Mouse (Mus musculus) retina, postnatal 7 days (tissue): Measurements from ENCODE around the gene Dnah12.
A peak's percentile ranks its signal among the peaks of the same experiment; 100 is the strongest.
"Not testable (repeated sequence)": the region's sequence is repeated elsewhere in the genome, so short reads cannot be mapped to it uniquely, and the experiment has no call there.

Experiments
- DNase-seq: peaks from one replicate; pipeline ENCODE4 v3.0.0-alpha.2; 2012; ENCODE audit warnings: low read depth, low spot score

Dnah12 gene

DNA sequence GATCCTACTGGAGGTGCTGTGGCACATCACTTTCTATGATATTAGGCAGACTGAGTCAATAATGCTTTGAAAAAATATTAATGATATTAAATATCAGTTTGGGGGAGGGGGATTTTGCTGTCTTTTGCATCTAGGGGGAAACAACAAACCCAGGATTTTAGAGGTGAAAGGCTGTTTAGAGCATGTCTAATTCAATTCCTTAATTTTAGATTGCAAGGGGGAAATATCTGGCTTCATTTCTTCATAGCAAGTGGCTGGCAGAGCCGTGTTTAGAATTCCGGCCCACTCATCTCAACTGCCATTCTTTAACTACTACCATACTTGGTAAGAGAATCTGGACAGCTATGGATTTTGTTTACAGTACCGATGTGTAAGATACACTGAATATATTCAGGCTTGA is at the start of gene Dnah12:
Dnah12 (plus strand) TSS at position 301 of the 400 bp plus-strand sequence.
- no peak for DNase-seq

DNA sequence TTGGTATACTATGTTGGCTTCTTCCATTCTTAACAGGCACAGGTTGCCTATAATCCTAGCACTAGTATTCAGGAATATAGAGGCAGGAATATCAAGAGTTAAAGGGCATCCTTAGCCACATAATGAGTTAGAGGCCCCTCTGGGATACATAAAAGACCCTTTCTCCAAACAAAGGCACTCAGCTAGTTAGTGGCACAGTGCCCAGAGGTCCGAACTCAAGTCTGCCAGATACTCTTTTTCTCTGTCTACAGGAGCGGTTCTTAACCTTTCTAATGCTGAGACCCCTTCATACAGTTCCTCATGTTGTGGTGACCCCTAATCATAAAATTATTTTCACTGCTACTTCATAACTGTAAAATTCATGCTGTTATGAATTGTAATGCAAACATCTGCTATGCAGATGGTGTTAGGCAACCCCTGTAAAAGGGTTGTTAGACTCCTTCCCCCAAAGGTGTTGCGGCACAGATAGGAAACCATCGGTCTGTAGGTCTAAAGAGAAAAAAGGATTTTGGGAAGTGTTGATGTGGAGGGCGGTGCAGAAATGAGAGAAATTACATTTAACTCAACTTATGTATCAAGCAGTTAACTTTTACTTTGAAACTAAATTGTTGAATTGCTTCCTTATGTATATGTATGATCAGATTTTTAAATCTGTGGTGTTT is 47.0 kb upstream of the Dnah12 start:
- no peak for DNase-seq

DNA sequence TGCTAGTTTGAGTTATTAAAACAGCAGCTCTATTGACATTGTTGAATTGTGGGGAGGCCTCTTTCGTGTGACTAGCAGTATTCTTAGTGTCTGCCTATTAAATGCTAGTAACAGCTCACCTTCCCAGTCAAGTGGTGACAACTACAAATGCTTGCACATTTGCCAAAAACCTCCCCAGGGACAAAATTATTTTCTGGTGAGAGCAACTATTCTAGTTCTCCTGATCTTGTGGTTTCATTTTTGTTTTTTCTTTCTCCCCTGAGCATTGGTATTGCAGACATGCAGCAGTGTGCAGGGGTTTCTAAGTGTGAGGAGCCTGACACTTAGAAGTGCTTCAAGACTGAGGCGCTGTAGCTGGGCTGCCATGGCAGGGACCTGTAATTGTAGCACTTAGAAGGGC is 45.3 kb upstream of the Dnah12 start:
- no peak for DNase-seq

DNA sequence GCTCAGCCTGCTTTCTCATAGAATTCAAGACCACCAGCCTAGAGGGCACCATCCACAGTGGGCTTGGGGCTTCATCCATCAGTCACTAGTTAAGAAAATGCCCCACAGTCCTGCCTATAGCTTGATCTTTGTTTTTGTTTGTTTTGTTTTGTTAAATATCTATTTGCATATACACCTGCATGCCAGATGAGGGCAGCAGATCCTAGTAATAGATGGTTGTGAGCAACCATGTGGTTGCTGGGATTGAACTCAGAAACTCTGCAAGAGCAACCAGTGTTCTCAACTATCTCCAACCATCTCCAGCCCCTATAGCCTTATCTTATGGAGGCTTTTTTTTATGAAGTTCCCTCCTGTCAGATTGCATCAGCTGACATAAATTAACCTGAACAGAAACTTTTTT is 41.2 kb upstream of the Dnah12 start:
- DNase-seq = no peak

DNA sequence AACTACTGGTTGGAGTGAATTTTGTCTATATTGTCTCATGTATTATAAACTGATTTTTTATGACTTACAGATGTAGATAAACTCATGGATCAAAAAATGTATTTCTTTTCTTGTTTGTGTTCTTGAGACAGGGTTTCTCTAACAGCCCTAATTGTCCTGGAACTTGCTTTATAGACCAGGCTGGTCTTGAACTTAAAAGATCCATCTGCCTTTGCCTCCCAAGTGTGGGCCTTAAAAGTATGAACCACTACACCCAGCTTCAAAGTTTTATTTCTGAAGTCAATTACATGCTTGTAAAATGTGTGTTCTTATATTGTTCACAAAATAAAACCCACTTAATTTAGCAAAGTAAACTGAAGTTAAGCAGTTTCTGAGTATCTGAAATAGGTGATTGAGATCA is 34.9 kb upstream of the Dnah12 start:
- no peak for DNase-seq

DNA sequence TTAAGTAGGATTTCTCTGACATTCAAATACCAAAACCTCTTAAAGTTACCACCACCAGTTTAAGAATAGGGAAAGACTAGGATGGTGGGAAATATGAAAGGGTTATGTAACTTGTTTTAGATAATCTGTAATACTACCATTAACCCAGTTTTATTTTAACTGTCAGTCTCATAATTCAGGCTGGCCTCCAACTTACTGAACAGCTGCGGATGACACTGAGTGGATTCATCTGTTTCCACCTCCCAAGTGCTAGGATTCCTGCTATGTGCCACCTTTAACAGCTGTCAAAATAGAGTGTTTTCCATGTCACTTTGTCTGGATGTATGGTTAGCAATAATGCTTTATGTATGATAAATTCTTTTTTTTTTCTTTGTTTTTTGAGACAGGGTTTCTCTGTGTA is 32.8 kb upstream of the Dnah12 start:
- DNase-seq = no peak

DNA sequence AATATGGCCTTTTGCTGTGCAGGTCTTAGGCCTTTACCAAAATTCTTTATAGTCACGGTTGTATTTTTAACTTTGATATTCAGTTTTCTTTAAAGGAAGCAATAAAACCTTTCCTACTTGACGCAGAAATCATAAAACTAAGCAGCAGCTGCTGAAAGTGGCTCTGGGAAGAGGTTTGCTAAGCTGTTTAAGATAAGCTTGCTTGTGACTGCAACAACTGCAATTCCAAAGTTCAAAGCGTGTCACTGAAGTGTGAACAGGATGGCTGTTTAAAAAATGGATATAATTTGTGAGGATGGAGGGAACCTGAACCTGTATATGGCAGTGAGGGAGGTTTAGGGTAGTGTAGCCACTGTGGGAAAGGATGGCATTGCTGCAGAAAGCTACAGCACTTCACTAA is 31.1 kb upstream of the Dnah12 start:
- DNase-seq = no peak

DNA sequence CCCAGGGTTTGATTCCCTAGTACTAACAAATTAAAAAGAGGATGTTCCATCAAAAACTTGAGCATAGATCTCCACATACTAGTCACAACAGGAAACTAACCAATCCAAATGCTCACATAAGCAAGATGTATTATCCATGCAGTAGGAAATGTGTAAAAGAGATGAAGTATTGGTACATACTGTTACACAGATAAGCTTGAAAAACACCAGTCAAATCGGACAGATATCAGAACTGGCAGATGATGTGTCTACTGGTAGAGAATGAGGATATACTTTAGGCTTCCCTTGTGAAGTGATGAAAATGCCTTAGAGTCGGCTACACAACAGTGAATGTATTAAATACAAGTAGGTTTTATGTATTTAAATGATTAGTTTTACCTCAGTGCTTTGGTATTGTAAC is 30.6 kb upstream of the Dnah12 start:
- DNase-seq = no peak

DNA sequence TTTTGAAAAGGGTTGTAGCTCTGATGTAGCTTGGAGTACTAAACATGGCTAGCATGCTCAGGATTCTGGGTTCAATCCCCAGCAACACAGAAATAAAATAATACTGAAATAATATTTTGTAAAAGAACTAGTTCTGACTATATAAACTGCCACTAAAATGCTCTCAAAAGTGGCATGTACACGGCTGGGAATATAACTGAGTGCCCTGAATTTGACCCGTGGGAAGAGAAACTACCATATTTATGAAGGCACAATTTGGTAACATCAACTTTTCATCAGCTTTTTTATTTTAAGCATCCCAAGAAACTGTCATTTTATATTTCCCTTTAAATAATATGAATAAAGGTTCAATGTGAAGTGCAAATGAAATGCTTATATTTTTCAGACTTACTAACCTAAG is 29.2 kb upstream of the Dnah12 start:
- no peak for DNase-seq

DNA sequence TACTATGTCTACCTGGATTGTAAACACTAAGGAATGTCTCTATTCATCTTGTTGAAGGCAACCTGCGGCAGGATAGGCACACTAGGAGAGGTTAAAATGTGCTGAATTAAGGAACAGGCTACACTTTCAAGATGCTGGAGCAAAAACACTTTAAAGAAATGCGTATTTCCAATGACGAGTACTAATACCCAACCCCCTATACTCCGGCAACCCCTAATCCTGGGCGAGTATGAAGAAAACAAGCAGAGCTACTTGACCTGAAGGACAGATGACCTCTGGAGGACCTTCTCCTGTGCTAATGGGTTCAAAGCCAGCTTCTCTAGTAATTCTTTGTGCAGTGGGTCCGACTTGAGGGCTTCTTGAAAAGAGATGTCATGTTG is 25.1 kb upstream of the Dnah12 start:
- DNase-seq = no peak

DNA sequence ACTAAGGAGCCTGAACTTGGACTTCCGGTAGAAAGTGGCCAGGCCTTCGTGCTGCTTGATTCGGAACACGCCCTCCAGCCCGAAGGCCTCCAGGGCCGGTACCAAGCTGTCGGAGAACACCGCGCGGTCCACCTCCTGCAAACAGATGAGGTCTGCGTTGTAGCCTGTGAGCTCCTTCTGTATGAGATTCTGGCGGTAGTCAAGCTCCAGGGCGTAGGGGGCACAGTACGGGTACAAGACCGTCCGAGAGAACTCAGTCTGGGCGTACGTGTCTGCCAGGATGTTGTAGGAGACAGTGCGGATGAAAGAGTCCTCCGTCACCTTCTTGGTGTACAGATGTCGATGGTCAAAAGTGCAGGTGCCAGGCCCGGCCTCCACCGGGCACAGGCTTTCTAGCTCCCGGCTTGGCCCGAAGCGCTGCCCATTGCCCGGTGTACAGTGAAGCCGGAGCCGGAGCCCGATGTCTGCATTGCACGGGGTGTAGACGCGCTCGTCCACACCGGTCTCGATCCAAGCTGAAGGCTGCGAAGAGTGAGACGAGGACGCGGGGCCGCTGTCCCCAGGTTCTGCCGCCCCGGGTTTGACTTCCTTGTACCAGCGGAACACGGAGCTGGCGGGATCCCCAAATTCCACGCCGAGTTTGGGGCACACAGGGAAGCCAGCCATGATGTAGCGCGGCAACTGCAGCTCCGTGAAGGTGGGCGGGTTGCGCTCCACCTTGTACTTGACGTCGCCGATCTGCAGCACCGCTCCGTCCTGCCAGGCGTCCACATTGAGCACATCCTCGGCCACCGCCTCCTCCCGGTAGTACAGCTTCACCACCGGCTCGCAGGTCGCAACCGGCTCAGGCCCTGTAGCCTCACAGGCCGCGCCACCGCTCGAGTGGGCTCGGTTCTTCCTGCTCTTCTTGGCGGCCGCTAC is 24.4 kb upstream of the Dnah12 start:
- no peak for DNase-seq

DNA sequence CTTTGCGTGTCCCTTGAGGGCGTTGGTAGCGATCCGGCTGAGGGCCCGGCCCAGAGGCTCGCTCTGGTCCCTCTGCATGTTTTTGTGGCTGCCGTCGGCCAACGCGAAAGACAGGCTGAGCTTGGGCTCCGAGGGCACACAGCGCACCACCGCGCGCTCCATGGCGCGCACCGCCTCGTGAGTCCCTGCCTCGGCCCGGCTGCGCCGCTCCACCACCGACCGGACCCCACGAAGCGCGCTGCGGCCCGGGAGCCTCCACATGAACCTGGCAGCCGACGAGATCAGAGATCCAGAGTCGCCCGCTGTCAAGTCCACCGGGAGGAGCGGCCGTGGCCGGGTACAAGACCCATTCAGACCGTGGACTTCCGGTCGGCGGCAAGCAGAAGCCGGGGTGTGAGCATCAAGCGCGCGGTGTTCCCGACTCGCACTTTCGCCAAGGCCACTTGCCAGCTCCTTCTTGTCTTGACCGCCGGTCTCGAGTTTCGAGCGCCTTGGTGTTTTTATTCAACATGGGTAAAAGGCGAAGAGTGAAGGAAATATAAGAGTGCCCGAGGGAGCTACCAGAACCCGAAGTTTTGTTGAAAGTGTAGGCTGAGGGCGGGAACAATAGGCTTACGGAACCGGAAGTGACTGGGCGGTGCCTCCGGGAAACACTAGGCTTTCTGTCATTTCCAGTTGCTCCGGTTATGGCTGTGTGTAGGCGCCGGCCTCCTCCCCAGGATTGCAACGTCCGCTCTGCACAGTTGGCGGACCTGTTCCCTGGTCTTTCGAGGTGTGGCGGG is 23.6 kb upstream of the Dnah12 start, which contains the start of gene Pde12:
Pde12 (minus strand) TSS at position 592 of the 782 bp plus-strand sequence.
- DNase-seq = peak; percentile 92

DNA sequence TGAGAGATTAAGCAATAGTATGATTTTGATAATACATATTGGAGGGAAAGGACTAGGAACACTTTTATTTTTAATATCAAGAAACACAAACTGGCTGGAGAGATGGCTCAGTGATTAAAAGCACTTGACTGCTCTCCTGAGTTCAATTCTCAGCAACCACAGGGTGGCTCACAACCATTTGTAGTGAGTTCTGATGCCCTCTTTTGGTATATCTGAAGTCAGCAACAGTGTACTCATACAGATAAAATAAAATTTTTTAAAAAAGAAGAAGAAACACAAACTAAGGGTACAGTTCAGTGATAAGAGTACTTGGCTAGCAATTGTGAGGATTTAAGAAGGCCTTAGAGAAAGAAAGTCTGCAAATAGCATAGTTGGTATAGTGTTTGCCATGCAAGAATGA is 22.1 kb upstream of the Dnah12 start:
- no peak for DNase-seq

DNA sequence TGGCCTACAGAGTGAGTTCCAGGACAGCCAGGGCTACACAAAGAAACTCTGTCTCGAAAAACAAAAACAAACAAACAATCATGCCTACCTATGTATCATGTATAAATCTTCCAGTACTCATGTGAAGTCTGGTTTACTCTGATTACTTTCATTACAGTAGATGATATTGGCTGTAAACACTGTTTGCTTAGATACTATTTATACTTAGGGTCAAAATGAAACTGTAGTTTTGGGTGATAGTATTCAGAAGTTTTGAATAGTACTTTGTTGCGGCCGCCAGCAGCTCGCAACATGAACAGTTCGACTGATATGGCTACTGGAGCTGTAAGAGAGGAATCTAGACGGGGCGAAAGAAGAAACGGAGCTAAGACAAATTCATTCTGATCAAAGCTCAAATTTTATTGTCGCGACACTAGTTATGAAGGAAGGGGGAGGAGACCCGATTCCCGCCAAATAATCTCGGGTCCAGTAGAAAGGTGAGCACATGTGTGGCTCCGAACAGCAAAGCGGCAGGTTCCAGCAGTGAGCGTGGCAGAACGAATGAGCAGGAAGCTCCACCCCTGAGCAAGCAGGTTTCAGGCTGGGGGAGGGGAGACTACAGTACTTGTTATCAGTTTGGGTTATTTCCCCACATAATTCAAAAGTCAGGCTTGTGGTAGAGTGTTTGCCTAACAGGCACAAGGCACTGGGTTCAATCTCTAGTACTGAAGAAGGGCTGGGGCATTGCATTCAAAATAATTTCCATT is 21.0 kb upstream of the Dnah12 start:
- not testable (repeated sequence) for DNase-seq

DNA sequence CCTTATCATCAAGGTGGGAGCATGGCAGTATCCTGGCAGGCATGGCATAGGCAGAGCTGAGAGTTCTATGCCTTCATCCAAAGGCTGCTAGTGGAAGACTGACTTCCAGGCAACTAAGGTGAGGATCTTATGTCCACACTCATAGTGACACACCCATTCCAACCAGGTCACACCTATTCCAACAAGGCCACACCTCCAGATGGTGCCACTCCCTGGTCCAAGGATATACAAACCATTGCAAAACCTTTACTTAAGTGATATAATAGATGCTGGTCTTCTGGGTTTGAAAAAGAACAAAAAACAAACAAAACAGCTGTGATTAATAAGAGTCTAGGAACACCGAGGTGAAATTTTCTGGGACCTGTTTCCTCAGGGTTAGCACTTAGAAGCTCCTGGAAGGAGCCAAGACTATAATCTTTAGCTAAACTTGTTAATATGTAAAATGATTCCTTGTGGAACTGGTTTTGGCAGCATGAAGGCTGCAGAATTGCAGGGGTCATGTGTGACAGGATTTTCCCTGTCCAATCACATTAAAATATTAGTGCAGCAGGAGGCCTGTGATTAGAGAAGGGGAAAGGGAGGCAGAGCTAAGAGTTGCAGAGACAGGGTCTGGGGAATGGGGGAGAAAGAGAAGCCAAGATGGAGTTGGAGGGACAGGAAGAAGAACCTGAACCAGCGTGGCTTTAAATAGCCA is 18.5 kb upstream of the Dnah12 start:
- not testable (repeated sequence) for DNase-seq

DNA sequence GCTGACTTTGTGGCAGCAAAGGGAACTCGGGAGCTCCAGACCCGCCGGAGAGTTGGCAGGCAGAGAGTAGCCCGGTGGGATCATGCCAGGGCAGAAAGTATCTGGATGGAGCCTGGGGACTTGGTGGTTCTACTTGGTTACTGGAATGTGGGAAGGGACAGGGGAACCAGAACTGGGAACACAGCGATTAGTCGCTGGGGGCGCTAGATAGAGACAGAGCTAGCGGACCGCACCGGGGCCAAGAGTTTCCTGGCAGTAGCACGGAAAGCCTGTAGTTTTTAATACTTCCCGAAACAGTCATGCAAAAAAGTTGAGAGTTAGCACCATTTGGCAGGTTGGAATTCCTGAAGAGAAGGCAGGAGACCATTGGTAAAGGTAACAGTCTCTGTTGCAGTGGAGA is 17.7 kb upstream of the Dnah12 start:
- no peak for DNase-seq

DNA sequence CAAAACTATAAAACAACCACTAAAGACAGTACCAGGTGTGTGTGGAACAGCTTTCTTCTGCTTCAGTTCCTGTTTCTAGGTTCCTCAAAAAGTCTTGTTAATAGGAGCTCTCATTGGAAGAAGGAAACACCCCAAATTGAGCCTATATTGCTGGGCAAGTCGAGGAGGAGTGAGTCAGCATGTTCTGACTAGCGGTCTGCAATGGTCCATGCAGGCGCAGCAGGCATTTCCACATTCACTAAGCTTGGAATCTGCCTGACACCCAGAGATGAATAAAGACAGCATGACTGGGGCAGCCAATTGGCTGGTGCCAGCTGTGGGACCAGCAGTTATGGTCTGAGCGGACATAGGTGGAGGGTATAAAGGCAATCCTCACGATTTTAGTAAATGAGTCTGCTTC is 17.3 kb upstream of the Dnah12 start:
- no peak for DNase-seq

DNA sequence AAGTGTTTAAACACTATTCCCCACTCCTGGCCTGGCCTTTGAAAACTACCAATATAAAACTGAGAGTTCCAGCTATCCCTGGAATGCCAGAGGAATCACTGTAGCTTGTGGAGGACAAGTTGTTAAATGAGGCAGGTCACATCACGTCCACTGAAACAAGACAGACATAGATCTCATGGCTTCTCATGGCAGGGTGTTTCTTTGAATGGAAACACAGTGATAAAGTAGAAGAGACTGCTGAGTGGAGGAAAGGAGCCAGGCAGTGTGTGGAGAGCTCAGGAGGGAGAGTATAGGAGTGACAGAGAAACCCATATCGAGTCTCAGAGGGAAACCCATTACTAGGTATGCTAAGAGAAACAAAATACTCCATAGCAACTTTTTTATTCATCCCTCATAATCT is 2.3 kb upstream of the Dnah12 start:
- DNase-seq = no peak

DNA sequence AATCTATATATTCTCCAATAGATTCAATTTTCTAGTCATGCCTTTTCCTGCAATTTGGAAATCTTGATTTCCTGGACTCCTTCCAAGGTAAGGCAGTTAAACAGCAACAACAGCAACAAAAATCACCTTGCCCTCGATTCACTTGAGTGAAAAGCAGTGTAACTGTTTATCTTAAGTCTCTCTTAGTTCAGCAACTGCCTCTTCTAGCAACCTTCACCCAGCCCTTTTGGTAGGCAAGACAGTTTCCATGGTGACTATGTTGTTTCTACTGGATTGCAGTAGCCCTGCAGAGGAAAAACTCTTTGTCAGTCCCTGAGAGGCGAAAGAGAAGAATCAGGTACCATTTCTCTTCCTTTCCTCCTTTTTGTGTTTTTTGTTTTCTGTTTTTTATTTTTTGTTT is 1.7 kb upstream of the Dnah12 start:
- DNase-seq = no peak

DNA sequence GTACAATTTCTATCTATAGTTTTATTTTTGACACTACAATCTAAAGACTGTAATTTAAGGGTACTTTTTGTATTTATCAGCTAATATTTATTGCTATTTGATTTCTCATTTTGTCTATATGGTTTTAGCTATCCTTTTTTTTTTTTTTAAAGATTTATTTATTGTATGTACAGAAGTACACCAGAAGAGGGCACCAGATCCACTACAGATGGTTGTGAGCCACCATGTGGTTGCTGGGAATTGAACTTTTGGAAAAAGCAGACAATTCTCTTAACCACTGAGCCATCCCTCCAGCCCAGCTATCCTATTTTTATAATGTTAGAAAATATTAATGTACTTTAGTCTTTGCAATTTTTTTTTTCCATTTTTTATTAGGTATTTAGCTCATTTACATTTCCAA is 4.8 kb downstream of the Dnah12 start:
- peak; percentile 5 for DNase-seq

DNA sequence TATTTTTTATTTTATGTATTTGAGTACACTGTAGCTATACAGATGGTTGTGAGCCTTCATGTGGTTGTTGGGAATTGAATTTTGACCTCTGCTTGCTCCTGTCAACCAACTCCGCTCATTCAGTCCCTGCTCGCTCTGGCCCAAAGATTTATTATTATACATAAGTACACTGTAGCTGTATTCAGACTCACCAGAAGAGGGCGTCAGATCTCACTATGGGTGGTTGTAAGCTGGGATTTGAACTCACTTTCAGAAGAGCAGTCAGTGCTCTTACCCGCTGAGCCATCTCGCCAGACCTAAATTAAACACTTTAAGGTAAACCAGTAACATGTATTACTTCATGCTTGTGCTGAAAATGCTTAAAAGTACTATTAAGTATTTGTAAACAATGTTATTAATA is 12.2 kb downstream of the Dnah12 start:
- DNase-seq = not testable (repeated sequence)
